Mouse (Mus musculus) ovary, postnatal 14 days (tissue): ENCODE measurements around the gene Gnaz.
"Not testable (repeated sequence)": the region's sequence is repeated elsewhere in the genome, so short reads cannot be mapped to it uniquely, and the experiment has no call there.

Experiments
- DNase-seq: peaks from one replicate; pipeline ENCODE4 v3.0.0; 2022; ENCODE audit warnings: low spot score

Gene Gnaz

DNA sequence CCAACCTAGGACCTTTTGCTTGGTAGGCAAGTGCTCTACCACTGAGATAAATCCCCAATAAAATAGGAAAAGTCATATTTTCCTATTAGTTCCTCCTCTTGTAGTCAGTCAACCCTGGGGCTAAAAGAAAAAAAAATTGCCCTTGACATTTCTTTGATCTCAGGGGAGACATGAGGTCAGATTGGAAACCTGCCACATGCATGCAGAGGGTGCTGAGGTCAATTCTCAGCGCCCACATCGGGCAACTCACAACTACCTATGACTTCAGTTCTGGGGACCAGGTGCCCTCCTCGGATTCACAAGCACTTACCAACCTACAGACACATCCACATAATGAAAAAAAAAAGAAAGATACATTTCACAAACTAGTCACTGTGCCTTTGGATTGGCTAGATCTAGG lies 63.3 kb downstream of the Gnaz start:
- DNase-seq: no peak

DNA sequence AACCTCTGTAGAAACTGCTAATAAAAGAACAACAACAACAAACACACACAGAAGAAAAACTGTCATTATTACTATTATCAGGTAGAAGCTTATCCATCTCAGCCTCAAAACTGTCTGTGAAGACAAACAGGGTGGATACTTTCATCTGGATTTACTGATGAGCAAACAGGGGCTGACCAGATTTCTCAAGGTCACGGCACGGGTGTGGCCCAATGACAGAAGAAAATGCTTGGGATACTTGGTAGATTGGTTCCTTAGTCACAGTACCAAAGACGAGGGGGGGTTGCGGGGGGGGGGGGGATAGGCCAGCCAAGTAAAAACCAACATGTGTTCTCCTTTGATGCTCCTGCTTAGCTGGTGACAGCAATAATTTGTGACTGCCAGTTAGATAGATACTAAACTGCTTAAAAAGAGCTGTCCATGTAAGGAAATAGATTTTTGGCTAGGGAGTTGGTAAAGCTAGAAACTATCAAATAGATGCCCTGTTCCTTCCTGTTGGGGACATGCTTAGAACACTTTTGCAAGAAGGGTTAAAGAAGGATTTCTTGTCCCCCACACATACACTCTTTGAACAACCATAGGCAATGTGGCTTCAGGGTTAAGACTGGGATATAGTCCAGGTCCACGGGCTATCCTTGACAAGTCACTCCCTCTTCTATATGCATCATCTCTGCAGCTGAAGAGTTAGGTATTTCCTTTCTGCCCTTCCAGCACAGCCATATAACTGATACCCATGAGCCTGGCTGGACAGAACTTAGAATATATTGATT lies 64.6 kb downstream of the Gnaz start:
- DNase-seq: no peak

DNA sequence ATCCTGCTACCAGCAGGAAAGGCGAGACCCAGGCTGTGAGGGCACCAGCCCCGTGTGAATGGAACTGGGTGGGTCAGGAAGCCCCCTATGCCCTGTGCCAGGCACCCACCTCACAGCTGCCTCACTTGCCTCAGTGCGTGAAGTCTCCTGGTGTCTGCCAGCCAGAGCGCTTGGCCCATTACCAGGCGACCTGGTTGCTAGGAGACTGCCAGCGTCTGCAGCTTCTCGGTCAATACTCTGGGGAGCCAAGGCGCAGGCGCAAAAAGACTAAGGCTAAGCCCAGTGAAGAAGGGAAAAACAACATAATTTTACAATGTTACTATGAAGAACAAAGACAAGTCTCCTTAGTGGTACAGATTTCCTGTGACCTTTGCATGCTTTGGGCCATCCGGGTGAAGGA lies 65.4 kb downstream of the Gnaz start, which contains the start of gene Rsph14:
Gene Rsph14, minus strand, starts transcription at position 192 of the 400 bp plus-strand sequence.
- peak; percentile 59 for DNase-seq

DNA sequence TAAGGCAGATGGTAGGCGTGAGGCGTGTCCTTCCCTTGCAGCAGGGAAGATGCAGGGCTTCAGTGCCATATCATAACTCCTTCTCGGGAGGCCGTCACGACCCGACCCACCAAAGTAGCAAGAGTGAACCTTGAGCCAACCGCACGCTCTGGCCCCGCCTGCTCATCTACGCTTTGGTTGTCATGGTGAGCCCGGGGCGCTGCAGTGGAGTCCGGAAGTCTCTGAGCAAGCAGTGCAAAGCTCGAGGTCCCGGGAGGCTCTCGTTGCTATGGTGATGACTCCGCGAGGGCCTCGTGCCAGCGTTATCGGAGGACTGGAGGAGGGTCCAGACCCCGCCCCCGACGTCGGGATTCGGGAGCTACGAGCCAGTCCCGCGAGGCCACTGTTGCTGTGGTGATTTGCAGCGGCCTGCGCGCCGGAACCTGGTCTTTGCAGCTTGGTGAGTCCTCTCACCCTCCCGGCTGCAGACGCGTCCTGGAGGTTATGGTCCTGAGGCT lies 70.0 kb downstream of the Gnaz start, which contains the start of gene Rab36:
Gene Rab36, plus strand, starts transcription at position 176 of the 497 bp plus-strand sequence.
- DNase-seq: peak; percentile 99

DNA sequence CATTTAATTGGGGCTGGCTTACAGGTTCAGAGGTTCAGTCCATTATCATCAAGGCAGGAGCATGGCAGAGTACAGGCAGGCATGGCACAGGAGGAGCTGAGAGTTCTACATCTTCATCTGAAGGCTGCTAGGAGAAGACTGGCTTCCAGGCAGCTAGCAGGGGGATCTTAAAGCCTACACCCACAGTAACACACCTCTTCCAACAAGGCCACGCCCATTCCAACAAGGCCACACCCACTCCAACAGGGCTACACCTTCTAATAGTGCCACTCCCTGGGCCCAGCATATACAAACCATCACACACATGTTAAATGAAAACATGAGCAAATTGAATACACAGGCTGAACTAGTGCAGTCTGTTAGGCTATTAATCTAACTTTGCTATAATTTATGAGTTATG lies 75.1 kb downstream of the Gnaz start:
- DNase-seq: not testable (repeated sequence)

DNA sequence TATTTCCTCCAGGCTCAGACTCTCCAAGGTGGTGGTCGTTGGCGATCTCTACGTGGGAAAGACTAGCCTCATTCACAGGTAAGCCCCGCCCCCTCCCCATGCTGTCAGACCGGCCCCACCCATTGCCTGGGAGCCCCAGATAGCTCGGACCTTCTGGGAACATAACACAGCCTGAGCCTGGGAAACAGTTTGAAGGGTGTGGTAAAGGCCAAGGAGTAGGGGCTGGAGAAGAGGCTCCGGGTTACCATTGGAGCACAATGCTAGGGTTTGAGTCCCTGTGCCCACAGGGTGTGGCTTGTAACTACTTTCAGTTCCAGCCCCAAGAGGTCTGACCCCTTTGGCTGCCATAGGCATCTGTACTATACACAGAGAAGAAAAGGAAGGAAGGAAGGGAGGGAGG lies 77.5 kb downstream of the Gnaz start:
- DNase-seq: no peak

DNA sequence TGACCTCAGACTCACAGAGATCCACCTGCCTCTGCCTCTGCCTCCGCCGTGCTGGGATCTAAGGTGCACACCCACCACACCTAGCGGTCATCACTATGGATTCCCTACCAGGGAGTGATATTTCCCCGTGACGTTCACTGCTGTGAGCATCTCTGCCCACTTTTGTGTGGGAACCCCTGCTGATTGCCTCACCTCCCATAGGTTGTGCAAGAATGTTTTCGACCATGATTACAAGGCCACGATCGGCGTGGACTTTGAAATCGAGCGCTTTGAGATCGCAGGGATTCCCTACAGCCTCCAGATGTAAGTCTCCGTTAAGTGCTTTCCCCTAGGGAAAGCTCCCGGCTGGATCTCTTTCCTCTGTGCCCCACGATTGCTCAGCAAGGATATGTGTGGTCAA lies 78.9 kb downstream of the Gnaz start:
- no peak for DNase-seq

DNA sequence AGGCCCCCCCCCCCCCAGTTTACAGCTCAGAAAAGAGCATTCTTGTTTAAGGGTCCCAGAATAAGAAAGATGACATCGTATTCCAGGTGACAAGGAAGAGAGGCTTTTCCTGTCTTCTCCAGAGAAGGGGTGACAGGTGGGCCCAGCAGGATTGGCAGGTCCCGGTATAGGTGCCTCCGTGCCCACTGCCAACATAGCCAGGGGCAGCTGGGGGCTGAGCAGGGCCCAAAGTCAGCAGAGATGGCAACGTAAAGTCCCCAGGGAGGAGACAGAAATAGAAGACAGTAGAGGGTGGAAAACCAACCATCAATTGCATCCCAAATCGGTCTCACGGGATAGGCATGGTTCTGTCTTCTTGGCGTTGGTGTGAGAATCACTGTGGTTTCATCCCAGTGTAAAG lies 81.7 kb downstream of the Gnaz start:
- no peak for DNase-seq

DNA sequence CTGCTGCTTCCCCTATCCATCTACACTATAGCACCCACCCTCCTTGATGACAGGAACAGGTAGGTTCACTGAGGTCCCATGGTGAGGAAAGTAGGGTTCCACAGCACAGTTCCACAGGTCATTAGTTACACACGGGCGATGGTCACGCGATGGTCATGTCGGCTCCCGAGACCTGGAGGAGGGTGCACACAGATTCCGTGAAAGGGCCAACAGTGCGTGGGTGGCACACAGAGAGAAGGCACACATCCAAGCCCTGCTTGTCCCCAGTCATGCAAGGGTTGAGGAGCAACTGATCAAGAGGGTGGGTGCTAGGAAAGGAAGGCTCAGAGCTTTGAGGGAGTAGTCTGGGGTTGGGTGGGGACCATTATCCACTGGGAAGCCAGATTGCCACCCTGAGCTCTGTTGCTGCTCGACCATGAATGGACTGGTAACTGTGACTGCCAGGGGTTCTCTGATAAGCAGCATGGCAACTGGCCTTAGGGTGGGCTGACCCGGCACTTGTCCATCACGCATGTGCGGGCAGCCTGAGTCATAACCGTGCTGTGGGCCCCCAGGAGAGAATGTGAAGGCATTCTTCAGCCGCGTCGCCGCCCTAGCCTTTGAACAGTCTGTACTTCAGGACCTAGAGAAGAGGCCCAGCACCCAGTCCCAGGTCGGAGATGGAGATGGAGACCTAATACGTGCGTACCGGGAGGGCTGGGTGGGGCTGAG lies 84.5 kb downstream of the Gnaz start:
- DNase-seq: no peak

DNA sequence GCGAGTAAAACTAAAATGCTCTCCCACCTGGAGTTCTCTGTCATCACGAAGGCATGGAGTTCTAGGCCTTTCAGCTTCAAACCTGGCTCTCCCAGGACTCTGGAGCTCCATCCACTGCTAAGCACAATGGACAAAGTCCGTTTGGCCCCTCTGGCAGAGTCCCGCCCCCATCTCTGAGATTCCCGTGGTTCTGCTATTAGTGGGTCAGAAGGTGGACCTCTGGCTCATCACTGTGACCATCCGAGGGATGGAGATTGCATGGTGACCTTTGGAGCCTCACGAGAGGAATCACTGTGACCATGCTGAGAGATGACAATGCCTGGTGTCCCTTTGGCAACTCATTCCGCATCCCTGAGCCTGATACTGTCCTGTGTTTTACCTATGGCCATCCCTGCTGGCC lies 85.9 kb downstream of the Gnaz start:
- no peak for DNase-seq

DNA sequence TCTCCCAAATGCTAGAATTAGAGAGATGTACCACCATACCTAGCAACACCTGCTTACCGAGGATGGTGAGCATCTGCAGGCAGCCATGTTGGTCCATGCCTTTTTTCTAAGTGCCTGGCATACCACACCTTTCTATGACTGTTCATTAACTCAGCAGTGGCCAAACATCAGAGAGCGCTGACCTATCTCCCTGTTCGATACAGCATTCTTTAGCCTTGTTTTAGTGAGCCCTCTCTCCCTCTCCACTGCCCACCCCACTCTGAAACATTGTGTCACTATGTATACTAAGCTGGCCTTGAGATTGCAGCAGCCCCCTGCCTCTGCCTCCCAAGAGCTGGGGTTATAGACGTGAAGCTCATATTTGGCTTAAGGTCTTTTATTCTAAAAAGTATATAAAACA lies 86.7 kb downstream of the Gnaz start:
- no peak for DNase-seq

DNA sequence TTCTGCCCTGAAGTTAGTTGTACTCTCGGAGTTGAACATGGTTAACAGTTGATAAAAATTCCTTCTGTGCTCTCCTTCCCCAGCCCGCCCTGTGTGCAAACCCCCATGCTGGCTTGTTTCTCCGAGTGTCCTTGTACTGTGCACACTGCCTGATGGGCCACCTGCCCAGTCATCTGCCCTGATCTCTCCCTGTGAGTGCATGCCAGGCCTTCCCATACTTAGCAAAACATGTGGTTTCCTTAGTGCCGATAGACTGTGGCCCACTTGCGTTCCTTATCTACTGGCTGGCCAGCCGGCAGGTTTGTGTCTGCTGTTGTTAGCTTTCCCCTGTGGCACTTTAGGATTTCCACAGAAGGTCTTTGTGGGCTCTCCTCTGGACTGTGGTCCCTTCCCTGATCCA lies 87.1 kb downstream of the Gnaz start:
- no peak for DNase-seq

DNA sequence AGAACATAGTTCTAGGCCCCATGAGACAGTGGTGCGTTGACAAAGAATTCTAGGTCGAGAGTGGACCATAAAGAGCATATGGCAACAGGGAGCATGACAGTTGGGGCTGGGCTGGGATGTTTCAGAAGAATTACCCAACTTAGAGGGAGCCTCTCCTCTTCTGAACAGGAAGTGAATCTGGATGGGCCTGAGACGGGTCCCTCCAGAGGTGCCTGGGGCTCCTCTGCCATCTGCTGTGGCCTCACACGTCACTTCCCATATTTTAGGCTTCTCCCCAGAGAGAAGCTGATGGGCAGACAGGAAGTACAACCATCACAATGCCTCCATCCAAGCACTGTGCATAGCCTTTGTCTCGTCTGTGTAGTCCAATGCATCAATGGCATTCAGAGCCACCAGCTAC lies 88.7 kb downstream of the Gnaz start:
- no peak for DNase-seq

DNA sequence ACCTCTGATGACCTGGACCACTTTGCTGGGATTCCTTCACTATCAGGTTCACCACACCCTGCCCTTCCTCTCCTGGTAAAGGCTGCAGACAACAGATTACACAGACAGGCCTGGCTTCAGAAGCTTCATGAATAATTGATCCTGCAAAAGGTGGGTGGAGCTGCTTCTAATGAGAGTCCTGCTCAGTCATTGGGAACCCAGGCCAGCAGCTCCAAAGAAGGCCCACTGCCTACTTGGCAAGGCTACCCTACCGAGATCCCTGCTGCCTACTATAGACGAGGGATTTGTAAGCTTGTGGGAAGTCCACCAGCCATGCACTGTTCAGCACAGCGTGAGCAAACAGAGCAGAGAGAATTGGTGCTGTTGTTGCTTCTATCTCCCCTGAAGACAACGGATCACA lies 89.3 kb downstream of the Gnaz start:
- no peak for DNase-seq

DNA sequence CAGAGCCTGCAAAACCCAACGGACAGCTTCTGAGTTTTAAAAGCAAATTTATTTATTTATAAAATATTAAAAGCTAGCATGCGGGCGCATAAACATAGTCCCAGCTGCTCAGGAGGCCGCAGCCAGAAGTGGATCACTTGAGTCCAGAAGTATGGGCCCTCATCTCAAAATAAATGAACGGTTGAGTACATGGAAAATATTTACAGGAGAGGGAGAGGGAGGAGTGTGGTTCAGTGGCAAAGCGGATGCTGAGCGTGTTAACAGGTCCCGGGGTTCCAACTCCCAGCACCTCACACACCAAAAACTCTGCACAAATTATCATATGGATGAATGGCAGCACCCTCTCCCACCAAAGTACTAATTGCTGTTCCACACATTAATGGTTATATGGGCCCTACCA lies 91.4 kb downstream of the Gnaz start:
- DNase-seq: no peak

DNA sequence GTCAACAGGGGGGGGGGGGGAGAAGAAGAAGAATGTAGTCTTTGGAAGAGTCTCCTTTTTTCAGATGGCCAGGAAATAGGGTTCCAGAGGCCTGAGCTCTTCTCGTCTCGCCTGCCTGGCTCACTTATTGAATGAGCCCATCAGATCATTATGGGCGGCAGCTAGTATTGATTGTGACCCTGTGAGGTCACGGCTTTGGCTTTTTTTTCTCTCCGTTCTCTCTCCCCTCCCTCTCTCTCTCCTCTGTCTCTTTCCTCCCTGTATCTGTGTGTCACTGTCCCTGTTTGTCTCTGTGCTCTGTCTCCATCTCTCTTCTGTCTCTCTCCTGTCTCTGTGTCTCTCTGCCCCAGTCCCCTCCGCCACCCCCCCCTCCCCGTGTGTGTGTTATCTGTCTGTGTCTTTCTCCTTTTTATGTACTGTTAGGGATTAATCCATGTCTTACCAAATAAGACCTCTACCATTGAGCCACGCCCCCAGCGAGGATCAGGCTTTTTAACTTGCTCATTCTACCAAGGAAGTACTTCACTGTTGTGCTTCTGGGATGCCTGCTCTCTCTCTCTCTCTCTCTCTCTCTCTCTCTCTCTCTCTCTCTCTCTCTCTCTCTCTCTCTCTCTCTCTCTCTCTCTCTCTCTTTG lies 91.9 kb downstream of the Gnaz start:
- DNase-seq: no peak

DNA sequence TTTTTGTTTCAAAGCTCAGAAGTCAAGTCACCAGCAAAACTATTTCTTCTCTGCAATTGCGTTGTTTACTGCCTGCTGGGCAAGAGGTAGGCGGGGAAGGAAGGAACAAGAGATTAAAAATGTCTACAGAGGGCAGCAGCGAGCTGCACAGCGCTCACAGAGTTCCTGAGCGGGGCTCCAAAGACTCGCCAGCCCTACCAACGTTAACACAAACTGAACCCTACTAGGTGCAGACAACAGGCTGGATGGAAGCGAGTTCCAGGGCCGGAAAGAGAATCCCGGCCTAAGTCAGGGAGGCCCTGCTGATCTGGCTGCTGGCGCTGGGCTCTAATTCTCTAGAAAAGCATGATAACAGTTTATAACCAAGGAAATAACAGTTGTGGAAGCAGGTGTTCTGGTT lies 92.4 kb downstream of the Gnaz start:
- DNase-seq: peak; percentile 52

DNA sequence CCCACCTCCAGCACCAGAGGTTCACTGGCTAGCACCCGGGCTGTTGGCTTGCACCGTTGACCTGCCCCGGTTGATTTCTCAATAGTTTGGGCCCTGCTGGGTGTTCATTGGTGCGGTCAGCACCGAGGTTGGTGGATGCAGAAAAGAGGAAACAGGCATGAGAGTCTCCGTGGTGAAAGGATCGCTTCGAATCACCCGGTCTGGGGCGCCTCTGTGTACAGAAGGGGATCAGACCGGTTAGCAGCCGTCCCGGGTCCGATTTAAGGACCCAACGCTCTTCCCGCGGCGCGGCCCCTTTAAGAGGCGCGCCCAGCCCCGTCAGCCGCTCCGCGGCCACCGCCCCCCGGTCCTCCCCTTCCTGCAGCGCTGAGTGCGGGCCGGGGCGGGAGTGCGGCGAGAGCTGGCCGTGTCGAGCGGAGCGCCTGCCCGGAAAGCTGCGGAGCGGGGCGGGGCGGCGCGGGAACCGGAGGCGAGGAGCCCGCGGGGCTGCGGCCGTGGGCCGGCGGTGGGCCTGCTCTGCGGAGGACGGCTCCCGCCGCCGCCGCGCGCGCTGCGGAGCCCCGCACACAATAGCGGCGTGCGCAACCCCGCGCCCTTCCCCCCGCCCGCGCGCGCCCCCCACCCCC lies 93.4 kb downstream of the Gnaz start, which contains the start of gene Bcr:
Gene Bcr, plus strand, starts transcription at position 376 of the 626 bp plus-strand sequence.
- peak; percentile 59 for DNase-seq

DNA sequence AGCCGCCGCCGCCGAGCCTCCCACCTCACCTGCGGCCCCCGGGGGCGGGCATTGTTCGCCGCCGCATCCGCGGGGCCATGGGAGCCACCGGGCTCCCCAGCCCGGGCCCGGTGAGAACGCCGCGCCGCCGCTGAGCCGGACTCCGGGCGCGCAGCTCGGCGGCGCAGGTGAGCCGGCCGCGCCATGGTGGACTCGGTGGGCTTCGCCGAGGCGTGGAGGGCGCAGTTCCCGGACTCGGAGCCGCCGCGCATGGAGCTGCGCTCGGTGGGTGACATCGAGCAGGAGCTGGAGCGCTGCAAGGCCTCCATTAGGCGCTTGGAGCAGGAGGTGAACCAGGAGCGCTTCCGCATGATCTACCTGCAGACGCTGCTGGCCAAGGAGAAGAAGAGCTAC lies 93.9 kb downstream of the Gnaz start:
- DNase-seq: no peak

DNA sequence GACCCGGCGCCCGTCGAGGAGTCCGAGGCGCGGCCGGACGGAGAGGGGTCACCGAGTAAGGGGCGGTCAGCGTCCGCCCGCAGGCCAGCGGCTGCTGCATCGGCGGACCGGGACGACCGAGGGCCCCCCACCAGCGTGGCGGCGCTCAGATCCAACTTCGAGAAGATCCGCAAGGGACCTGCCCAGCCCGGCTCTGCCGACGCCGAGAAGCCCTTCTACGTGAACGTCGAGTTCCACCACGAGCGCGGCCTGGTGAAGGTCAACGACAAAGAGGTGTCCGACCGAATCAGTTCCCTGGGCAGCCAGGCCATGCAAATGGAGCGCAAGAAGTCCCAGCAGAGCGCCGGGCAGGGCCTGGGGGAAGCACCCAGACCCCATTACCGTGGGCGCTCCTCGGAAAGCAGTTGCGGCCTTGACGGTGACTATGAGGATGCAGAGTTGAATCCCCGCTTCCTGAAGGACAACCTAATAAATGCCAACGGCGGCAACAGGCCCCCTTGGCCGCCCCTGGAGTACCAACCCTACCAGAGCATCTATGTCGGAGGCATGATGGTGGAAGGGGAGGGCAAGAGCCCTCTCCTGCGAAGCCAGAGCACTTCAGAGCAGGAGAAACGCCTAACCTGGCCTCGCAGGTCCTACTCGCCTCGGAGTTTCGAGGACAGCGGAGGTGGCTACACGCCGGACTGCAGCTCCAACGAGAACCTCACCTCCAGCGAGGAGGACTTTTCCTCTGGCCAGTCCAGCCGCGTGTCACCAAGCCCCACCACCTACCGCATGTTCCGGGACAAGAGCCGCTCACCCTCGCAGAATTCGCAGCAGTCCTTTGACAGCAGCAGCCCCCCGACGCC lies 94.6 kb downstream of the Gnaz start:
- no peak for DNase-seq

DNA sequence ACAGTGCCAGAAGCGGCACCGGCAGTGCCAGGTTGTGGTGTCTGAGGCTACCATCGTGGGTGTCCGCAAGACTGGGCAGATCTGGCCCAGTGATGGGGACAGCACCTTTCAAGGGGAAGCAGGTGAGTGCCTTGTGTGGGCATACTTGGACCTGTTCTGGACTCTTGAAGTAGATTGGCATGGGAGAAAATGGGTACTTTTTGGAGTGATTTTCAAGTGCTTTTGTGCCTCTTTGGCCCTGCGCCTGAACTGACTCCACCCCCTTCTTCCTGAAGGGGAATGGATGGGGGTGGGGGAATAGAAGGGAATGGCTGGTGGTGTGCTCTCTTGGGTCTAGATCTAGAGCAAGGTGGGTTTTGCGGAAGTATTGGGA lies 95.2 kb downstream of the Gnaz start:
- DNase-seq: no peak

DNA sequence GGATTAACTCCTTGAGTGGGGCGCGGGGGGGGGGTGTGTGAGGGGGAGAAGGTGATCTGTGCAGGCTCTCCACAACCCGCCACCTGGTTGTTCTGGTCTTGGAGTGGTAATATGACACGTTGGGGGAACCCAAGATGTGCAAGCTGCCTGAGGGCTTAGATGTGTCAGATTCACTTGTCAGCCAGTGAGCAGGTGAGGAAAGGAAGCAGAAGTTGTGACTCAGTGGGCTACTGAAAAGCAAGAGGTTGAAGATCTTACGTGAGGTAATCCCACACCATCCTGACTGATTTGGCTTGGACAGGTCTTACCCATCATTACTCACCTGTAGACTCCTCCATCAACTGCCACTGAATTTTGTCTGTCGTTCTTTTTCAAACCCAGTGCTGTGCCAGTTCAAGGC lies 95.6 kb downstream of the Gnaz start:
- DNase-seq: no peak
